Mouse (Mus musculus) lung, postnatal 36 days (tissue): Measurements from ENCODE around the gene Pik3r5.

Source experiments
- DNase-seq: peaks from one replicate; pipeline ENCODE4 v3.0.0; 2022; ENCODE audit warnings: mixed read lengths

The Pik3r5 gene

DNA sequence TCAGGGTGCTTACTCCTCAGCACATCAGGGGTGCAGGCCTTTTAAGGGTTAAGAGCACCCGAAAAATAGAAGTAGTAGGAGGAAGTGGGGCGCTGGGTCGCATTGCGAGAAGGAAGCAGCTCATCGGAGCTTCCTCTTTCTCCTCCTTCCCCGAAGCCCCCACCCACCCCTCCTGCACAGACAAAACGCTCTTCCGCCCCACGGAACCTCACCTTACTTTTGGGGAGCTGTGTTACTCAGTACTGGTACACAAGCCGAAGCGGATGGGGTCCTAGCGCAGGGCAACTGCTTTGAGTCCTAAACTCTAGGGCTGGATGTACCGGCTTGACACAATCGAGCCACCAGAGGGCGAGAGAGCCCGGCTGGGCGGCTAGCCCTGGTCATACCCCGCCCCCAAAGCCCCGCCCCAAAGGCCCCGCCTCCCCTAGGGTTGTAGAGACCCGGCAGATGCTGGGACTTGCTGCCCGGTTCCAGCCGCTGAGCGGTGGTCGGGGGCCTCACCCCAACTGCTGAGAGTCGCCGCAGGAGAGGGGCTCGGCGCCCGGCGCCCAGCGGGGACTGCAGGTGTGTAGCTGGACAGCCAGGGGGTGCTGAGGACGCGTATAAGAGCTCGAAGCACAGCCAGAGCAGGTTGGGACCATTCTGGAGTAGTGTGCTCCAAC, at the start of gene Pik3r5:
Gene Pik3r5 (plus strand): TSS at position 423 of the 662 bp plus-strand sequence.
- DNase-seq: peak; percentile 86

- DNase-seq: no peak
Measured at GRCm38 (mm10) chr11:68383519-68383918, 48.4 kb upstream of the Pik3r5 start.

DNA sequence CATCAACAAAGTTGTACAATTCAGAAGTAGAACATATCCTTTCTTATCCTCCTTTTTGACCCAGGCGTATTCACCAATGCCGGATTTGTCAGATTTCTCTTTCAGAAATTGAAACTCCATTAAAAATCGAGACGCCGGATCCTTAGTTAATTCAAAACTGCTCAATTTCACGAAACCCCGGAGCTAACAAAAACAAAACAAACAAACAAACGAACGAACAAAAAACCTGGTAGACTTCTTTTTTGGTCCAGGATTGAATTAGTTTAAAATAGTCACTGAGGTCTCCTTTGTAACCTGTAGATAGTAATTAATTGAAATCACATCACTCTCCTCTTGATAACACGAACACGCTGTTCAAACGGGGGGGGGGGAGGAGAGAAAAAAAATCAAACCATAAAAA, 47.8 kb upstream of the Pik3r5 start:
- no peak for DNase-seq

GRCm38 (mm10) chr11:68384592-68385020, 47.3 kb upstream of the Pik3r5 start:
- no peak for DNase-seq

- DNase-seq: peak; percentile 17
Measured at GRCm38 (mm10) chr11:68385021-68385821, 46.7 kb upstream of the Pik3r5 start.

GRCm38 (mm10) chr11:68385921-68386588, 45.9 kb upstream of the Pik3r5 start:
- DNase-seq: peak; percentile 21

- peak; percentile 63 for DNase-seq
Measured at GRCm38 (mm10) chr11:68386589-68387440, 45.1 kb upstream of the Pik3r5 start.

DNA sequence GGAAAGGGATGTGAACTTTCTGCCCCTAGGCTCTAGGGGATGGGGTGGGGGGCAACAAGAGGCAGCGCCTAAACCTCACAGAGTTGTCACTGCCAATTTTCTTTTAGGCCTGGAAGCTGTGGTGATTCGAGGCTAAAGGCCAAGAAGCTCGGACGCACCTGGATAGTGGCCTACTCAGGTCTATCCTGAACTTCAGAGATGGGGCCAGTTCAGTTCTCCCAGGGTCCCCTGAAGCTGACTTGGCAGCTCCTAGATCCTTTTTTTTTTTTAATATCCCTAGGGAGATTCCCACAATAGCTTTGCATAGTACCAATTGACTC, 44.5 kb upstream of the Pik3r5 start:
- DNase-seq: no peak

GRCm38 (mm10) chr11:68387971-68388654, 43.8 kb upstream of the Pik3r5 start:
- DNase-seq: no peak

DNA sequence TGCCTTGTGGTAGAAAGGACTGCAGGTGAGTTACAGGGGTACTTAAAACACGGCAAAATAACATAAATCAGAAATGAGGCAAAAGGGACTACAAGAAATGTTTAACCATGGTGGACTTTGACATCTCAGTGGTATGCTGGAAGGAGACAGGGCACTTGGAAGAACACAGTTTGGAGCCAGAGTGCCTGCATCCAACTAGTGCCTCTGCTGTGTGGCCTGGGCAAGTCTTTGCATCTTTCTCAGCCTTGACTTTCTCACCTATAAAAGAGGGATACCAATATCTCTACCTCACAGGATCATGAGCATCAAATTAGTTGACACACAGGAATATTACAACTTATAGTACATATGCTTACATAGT, 43.3 kb upstream of the Pik3r5 start:
- DNase-seq: no peak

- DNase-seq: no peak
Measured at GRCm38 (mm10) chr11:68389621-68390020, 42.3 kb upstream of the Pik3r5 start.

DNA sequence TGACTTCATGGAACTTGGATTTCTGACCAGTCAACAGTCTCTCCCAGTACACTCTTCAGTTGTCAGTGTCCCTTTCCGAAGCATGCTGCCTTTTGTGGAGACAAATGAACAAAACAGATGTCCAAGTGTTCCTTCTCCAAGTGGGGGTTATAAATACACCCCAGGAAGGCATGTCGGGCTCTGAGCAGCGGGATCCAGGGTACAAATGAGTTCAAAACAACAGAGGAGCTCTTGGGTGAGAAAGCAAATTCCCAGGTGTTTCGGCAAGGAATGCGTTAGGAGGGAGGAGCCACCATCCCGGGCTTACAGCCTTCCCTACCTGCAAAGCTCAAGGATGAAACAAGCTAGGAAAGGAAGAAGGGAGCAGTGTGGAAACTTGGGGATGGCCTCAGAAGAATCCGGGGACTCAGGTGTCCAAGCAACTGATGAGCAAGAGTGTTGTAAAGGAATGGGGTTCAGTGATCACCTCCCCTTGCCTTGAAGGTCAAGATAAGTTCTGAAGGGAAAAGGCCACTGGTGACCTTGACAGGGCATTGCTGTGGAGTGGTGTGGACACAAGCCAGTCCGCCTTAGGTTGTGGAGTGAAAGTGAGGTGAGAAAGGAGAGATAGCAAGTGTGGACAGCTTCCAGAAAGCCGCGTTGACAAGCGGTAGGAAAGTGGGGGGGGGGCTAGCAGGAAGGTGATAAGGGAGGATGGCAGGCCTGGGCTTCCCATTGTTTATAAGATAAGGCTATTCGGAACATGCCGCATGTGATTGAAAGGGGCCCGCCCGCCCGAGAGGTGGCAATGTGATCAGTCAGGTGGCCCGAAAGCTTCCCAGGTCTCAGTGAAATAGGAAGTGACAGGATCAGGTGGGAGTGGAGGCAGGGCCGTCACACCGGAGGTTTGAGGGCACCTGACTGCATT, 41.3 kb upstream of the Pik3r5 start:
- DNase-seq: no peak

DNA sequence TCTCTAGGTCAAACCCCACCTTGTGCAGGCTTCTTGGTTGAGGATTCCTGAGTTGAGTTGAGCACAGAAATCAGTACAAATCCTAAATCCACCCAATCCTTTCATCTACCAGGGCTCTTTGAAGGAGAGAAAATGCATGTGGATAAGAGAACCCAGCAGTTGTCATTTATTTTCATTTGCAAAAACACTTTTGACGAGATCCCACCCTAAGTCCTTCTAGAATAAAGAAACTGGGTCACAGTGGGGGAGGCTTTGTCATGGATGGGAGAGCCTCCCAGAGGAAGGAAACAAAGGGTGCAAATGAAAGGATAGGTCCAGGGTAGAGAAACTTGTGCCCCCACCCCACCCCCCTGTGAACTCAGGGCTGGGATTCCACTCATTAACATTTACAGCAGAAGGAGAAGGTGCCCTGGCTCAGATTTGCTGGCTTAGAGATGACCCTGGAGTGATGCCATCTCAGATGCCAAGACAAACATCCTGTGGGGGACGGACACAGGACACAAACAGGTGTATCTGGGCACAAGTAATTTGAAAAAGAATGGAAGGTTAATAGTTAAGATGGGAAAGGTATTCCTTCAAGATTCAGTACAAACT, 37.9 kb upstream of the Pik3r5 start:
- no peak for DNase-seq

GRCm38 (mm10) chr11:68394749-68395148, 37.2 kb upstream of the Pik3r5 start:
- no peak for DNase-seq

DNA sequence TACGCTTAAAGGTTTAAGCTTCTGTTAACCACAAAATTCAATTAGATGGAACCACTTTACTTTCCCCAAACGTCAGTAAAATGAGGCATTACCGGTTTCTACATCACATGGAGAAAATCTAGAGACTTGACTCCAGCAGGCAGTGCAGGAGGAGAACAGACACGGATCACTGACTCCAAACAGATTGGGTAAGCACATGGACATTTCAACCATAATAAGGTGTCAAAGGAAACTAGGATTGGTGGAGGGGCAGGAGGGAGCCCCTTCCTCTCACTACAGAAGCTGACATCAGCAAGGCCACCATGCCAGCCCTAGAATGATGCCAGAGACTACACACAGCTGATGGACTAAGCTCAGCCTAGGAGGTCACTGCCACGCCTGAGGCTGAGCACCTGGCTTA, 36.4 kb upstream of the Pik3r5 start:
- no peak for DNase-seq

DNA sequence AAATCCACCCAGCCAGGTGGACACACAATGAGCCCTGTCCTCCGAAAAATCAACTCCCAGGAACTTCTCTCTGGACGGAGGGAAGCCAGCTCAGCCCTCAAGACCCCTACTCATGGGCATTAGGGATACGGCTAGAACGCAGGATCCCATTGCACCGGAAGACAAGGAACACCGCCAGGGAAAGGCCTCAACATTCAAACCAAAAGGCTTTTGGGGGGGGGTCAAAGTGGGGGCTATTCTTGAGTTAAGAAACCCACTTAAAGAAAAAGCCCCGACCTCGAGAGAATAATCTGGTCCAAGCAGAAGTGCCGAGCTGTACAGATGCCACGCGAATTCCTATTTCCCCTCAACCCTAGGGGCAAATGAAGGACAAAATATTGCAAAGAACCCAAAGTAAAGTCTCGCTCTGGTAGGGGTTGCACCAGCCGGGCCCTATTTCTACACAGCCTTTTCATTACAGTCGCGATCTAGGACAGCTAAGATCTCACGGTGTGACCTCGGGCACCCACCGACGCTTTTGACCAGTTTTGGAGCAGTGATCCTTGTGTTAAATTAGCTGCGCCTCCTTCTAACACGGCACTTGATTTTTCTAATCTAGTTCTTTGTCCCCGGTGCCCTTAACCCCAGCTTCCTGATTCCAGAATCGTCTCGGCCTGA, 32.9 kb upstream of the Pik3r5 start:
- DNase-seq: no peak

DNA sequence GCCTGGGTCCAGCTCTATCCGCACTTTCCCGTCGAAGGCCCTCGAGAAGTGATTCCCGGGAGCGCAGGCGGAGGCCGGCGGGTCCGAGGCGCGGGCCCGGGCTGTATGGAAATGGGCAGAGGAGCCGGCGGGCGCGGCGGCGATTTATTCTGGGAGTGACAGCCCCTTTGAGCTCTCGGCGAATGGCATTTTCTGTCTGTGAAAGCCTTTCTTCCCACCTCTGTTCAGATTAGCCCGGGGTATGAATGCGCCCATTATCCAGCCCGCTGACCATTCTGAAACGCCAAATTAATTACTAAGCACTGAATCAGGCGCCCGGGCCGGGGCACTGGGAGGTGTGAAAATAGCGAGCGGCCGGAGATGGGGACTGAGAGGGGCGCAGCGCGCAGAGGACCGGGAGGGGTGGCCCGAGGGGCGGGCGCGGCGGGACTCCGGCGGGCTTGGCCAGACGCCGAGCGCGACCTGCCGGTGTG, 32.3 kb upstream of the Pik3r5 start:
- DNase-seq: no peak

- peak; percentile 51 for DNase-seq
Measured at GRCm38 (mm10) chr11:68400021-68400671, 31.8 kb upstream of the Pik3r5 start.

DNA sequence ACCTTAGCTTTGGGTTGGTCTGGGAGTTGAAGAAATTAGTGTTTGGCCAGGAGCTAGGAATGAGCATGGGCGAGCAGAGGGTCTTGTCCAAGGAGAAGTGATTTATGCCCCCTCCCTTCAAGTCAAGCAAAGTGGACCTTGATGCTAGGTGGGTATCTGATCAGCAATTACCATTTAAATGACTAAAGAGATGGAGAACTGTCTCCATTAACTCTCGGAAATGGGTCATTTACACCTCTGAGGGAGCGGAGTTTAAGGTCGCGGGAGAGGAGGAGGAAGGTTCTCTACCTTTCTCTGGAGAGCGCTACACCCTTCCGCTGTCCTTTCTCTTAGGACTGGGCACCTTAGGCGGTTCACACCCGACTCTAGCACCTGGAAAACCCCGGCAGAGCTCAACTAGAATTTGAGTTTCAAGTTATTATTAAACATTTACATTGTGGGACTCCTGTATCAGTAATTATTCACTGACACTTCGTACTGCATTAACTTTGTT, 31.1 kb upstream of the Pik3r5 start, which contains the start of gene Ntn1:
Gene Ntn1 (minus strand): TSS at position 97 of the 493 bp plus-strand sequence.
- DNase-seq: no peak
